Mouse (Mus musculus): ENCODE results near the gene Ahnak2.

Gene Ahnak2

GRCm38 (mm10) chr12:112734881-112735655, 67.4 kb downstream of the Ahnak2 start:
- DNase-seq (ENCODE audit: low spot score in 2 of 2) = no peak

GRCm38 (mm10) chr12:112734108-112734820, 68.2 kb downstream of the Ahnak2 start:
- DNase-seq (ENCODE audit: low spot score in 2 of 2) = no peak

DNA sequence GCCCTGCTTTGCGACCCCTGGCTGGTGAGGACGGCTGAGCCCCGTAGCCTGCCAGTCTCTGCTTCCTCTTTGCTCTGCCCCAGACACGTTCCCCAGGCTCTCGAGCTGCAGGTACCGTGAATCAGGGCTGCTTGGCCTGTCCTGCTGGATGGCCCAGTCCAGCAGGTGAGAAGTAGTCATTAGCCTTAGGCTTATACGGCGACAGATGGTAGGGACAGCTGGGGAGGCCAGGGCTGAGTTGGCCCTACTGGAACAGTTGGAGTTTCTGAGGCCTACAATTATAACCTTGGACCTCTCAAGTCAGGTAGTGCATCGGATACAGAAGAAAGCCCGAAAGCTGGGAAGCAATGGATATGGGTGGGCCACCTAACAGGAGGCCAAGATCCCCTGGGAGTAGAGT, 69.9 kb downstream of the Ahnak2 start:
- DNase-seq (ENCODE audit: low spot score in 2 of 2) = no peak

DNA sequence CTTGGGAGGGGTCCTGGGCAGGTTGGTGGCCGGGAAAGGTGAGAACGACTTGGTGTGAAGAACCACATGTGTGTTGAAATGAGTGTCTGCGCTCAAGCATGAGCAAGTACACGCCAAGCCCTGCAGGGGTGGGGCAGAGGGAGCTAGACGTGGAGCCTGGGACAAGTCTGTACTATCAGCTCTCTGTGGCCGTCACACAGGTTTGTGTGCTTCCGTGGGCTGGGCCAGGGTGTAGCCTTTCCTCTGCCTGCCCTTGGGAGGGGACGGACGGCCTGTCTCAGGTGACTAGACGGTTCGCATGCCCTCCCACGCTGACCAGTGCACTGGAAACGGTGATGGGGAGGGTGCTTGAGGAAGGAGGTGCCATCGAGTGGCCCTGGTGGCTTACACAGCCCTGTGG, 71.6 kb downstream of the Ahnak2 start:
- no peak for DNase-seq (ENCODE audit: low spot score in 2 of 2)

- no peak for DNase-seq (ENCODE audit: low spot score in 2 of 2)
Measured at GRCm38 (mm10) chr12:112727801-112728200, 74.7 kb downstream of the Ahnak2 start.

DNA sequence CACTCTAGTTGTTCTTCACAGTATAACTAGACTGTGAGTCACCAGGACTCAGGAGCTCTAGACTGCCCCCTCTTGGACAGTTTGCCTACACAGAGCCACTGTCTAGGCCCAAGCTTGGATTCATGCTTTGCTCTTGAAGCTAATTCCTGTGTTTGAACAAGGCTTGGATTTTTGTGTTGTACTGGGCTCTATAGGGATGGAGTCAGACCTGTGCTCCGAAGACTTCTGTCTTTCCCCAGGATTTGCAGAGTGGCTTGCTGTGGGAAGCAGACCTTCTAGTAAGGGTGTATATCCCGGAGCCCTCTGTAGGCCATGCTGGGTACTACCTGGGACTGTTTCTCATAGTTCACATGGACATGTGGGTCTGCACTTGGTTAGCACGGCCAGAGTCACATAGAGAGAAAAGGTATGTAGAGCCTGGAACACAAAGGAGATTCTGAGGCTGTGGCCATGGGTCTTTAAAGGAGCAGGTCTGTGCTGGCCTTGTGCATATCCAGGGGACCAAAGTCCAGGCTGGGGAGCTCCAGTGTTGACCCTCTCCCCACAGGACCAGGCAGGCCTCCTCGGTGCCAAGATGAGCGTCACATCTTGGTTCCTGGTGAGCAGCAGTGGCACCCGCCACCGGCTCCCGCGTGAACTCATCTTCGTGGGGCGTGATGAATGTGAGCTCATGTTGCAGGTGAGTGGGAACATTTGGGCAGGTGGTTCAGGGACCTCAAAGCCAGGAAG, 78.2 kb downstream of the Ahnak2 start:
- peak; percentile 29 to 66 for DNase-seq (ENCODE audit: low spot score in 2 of 2)

- no peak for DNase-seq (ENCODE audit: low spot score in 2 of 2)
Measured at GRCm38 (mm10) chr12:112723445-112723844, 79.0 kb downstream of the Ahnak2 start.

GRCm38 (mm10) chr12:112723028-112723330, 79.5 kb downstream of the Ahnak2 start:
- no peak for DNase-seq (ENCODE audit: low spot score in 2 of 2)

GRCm38 (mm10) chr12:112722240-112723027, 80.0 kb downstream of the Ahnak2 start:
- no peak for DNase-seq (ENCODE audit: low spot score in 2 of 2)
